Mouse (Mus musculus) activated CD4-positive, CD25-positive, alpha-beta regulatory T cell, adult 4 months (primary cell): ENCODE data around the gene Gatd1. TPM values are rescaled to one million over a fixed set of nuclear protein-coding genes. Genes with fewer than 3 reads are reported as not detected.

Experiments used
- ATAC-seq: one replicate; pipeline ENCODE4 v1.8.0; 2017
- polyA plus RNA-seq, 2 experiments: library from polyadenylated mRNA; unstranded; fragments of 100-300 nt; shearing (Covaris generic); gene quantifications; one replicate each; pipeline ENCODE4 v1.2.1; 2017

Gatd1 gene
- polyA plus RNA-seq, 2 experiments from 2014 or later: 82.1 to 97.0 TPM

GRCm38 (mm10) chr7:141388487-141389109 is 25.3 kb downstream of the Gatd1 start:
- ATAC-seq: no peak

DNA sequence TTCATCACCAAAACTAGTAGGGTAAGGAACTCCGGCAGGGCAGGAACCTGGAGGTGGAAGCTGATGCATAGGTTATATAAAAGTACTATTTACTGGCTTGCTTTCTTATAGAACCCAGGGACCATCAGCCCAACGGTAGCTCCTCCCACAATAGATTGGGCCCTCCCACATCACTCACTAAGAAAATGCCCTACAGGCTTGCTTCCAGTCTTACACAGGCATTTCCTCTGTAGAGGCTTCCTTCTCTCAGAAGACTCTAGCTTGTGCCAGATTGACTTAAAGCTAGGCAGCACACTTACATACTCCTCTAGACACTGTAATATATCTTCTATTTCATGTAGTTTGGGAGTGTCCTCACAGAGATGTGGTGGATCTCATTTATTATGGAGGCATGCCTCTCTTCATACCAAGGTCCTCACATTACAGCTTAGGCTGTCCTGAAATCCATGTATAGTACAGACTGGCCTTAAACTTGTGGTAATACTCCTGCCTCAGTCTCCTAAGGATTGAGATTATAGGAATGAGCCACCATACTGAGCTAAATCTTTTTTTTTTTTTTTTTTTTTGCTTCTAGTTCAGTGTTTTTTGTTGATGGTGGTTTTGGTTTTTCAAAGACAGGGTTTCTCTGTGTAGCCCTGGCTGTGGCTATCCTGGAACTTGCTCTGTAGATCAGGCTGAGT is 26.0 kb downstream of the Gatd1 start:
- no peak for ATAC-seq

- ATAC-seq: no peak
Observed at GRCm38 (mm10) chr7:141381068-141381835, 32.7 kb downstream of the Gatd1 start.

DNA sequence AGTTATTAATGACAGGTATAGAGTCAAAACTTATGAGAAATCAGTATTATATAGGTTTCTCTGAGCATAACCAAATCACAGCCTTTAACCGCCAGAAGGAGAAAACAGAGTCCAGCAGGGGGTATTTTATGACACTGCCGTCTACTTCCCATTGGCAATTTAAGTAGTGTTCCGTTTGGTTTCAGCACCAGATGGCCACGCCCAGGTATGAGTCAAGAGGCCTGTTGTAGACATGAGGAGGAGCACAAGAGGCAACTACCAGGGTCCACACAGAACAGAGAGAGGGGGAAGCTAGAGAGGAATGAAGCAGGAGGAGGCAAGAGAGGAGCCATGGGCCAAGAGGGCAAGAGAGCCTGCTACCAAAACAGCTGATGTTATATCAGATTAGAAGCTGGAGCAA is 34.4 kb downstream of the Gatd1 start:
- ATAC-seq: no peak

DNA sequence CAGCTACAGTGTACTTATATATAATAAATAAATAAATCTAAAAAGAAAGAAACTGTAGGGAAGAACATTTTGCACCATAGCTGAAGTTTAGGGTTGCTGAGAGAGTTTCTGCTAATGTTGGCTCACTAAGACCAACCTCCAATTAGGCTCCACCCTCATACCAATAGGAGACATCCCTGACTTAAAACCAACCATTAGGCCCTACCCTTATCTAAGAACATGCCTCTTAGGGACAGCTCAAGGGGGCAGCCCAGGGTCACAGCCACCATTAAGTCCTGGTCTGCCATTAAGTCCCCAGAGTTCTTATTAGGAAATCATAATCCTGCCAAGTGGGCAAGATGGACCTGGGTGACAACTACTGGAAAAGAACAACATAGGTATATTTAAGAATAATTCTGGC is 39.5 kb downstream of the Gatd1 start:
- ATAC-seq: no peak

DNA sequence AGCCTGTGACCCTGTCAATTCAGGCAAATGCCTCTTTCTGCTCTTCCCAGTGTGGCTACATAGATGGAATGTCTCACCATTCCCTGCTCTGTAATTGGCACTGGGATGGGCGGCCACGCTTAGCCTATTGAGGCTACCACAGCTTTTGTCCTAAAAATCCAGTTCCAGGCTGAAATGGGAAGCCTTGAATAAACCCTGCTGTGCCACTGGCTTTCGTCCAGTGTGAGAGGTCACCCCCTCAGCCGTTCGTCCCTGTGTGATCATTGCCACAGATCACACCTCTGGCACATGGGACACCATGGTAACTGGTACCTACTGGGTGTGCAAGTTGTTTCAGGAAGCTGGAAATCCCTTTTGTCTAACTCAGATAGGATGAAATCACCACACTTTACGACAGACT is 40.3 kb downstream of the Gatd1 start:
- ATAC-seq: no peak

DNA sequence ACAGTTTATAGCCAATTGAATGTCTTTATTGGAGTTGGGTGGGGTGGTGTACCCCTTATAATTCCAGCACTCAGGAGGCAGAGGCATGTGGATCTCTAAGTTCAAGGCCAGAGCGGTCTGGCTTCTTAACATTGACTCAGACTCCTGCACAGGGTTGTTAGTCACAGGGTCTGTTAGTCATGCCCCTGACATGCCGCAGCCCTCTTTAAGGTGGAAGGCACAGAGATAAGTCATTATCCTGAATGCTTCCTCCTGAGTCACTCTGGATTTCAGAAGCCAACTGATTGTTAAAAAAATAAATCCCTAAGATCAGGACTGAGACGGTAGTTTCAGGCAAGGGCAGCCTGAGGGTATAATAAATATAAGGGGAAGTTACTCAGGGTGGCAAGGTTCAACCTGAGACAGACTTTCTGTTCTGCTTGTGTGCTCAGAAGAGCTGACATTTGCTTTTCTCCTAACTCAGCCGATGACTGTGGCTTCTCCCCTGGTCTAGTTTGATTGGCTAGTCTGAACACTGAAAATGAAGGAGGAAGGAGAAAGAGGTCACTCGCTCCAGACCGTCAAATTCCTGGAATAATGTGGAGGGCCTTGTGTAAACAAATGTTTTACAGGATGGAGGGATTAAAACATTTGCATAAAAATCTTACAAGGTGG is 41.9 kb downstream of the Gatd1 start:
- no peak for ATAC-seq

- peak; percentile 88 for ATAC-seq
Observed at GRCm38 (mm10) chr7:141369918-141370317, 44.0 kb downstream of the Gatd1 start.

DNA sequence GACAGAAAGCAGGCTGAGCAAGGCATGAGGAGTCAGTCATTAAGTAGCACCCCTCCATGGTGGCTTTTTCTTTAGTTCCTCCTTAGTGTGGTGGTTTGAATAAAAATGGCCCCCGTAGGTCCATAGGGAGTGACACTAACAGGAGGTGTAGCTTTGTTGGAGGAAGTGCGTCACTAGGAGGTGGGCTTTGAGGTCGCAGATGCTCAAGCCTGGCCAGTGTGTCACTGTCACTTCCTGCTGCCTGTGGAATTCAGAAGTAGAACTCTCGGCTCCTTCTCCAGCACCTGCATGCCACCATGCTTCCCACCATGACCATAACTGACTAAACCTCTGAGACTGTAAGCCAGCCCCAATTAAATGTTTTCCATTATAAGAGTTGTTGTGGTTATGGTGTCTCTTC is 46.6 kb downstream of the Gatd1 start:
- no peak for ATAC-seq

GRCm38 (mm10) chr7:141365049-141365445 is 48.9 kb downstream of the Gatd1 start:
- ATAC-seq: no peak

DNA sequence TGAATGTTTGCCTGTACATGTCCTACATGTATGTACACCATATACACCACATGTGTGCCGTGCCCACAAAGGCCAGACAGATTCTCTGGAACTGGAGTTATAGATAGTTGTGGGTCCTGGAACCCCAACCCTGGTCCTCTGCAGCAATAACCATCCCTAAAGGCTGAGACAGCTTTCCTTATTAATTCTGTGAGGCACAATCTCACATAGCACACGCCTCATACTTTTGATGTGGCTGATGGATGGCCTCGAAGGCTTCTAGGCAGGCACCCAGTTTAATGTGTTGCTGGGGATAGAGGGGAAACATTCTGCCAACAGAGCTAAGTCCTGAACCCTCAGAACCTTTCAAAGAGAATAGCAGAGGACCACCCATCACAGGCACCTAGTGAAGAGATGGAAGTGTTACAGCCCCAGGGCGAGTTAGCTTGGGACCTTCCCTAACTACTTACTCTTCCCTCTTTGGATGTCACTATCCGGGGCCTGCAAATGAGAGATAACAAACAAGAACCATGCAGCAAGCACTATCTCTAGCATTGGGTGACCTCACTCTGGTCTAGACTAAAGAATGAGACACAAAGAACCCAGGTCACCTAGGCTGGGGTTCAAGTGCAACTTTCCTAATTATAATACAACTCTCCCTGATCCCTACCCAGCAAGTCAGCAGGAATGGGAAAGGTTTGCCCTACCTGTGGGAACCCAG is 49.4 kb downstream of the Gatd1 start:
- ATAC-seq: no peak

DNA sequence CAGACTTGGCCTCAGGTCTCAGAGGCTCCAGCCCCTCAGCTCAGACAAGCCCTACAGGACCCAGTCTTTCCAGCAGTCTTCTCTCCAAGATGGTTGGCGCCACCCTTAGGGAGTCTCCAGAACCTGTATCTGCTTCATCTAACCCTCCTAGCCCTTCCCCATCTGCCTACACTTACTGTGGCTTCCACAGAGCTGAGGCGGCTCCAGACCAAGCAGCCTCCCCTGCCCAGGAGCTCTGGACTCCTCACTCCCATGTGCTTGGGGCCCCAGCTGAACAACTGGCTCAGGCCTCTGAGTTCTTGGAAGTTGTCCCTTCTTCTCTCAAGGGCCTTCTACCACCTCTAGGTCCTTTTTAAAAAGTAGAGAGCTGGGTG is 50.2 kb downstream of the Gatd1 start:
- no peak for ATAC-seq

GRCm38 (mm10) chr7:141363106-141363751 is 50.7 kb downstream of the Gatd1 start:
- peak; percentile 75 for ATAC-seq

GRCm38 (mm10) chr7:141361510-141361909 is 52.4 kb downstream of the Gatd1 start:
- no peak for ATAC-seq

Other genes with a start within 250 kb of the Gatd1 start
- 100 to 1,000 TPM; 117 to 127 TPM for gene Rnh1, start 241.3 kb downstream of the Gatd1 start, polyA plus RNA-seq
- 1 to 10 TPM; 1.7 to 4.7 TPM for gene Hras, start 220.1 kb downstream of the Gatd1 start, polyA plus RNA-seq
- 1 to 10 TPM; 1.4 to 1.9 TPM for gene Lrrc56, start 220.0 kb downstream of the Gatd1 start, polyA plus RNA-seq
- 1 to 10 TPM; 5.6 to 5.9 TPM for gene Lmntd2, start 200.1 kb downstream of the Gatd1 start, polyA plus RNA-seq
- 10 to 100 TPM in 1 of 2 experiments, 1 to 10 TPM in 1; 8.3 to 14.2 TPM for gene Rassf7, start 198.3 kb downstream of the Gatd1 start, polyA plus RNA-seq
- 10 to 100 TPM; 51.4 to 60.8 TPM for gene Phrf1, start 185.4 kb downstream of the Gatd1 start, polyA plus RNA-seq
- gene Irf7, start 147.7 kb downstream of the Gatd1 start, polyA plus RNA-seq: 100 to 1,000 TPM in 1 of 2 experiments, 10 to 100 TPM in 1; 92.0 to 108 TPM
- gene Cdhr5, start 137.3 kb downstream of the Gatd1 start, polyA plus RNA-seq: not detected
- not detected for gene Sct, start 135.0 kb downstream of the Gatd1 start, polyA plus RNA-seq
- not detected for gene Drd4, start 122.1 kb downstream of the Gatd1 start, polyA plus RNA-seq
- 10 to 100 TPM; 17.1 to 22.5 TPM for gene Deaf1, start 86.4 kb downstream of the Gatd1 start, polyA plus RNA-seq
- 10 to 100 TPM; 30.4 to 31.2 TPM for gene Tmem80, start 86.4 kb downstream of the Gatd1 start, polyA plus RNA-seq
- gene Eps8l2, start 75.3 kb downstream of the Gatd1 start, polyA plus RNA-seq: not detected
- 100 to 1,000 TPM; 422 to 471 TPM for gene Taldo1, start 21.9 kb downstream of the Gatd1 start, polyA plus RNA-seq
- gene Cend1, start 15.4 kb upstream of the Gatd1 start, polyA plus RNA-seq: not detected
- gene Slc25a22, start 23.8 kb upstream of the Gatd1 start, polyA plus RNA-seq: 10 to 100 TPM; 26.8 to 51.1 TPM
- 10 to 100 TPM in 1 of 2 experiments, 1 to 10 TPM in 1; 5.3 to 12.7 TPM for gene Pidd1, start 29.9 kb upstream of the Gatd1 start, polyA plus RNA-seq
- 1,000 to 10,000 TPM; 3,324 to 3,604 TPM for gene Rplp2, start 33.2 kb upstream of the Gatd1 start, polyA plus RNA-seq
- 10 to 100 TPM; 58.2 to 70.2 TPM for gene Pnpla2, start 41.1 kb upstream of the Gatd1 start, polyA plus RNA-seq
- not detected for gene Cracr2b, start 47.0 kb upstream of the Gatd1 start, polyA plus RNA-seq
- 1 to 10 TPM; 8.3 to 8.7 TPM for gene Cd151, start 53.3 kb upstream of the Gatd1 start, polyA plus RNA-seq
- 10 to 100 TPM; 22.3 to 22.6 TPM for gene Polr2l, start 61.0 kb upstream of the Gatd1 start, polyA plus RNA-seq
- 1 to 10 TPM; 1.5 to 2.7 TPM for gene Tspan4, start 61.1 kb upstream of the Gatd1 start, polyA plus RNA-seq
- 10 to 100 TPM; 14.2 to 14.4 TPM for gene Chid1, start 125.7 kb upstream of the Gatd1 start, polyA plus RNA-seq
- gene Ap2a2, start 148.0 kb upstream of the Gatd1 start, polyA plus RNA-seq: 10 to 100 TPM; 13.4 to 15.5 TPM
- under 1 TPM; 0.40 to 0.54 TPM for gene Muc6, start 241.2 kb upstream of the Gatd1 start, polyA plus RNA-seq